Mouse (Mus musculus) frontal cortex, postnatal 14 days (tissue): ENCODE measurements at regions not wholly inside any gene's neighbourhood (a gene's known extent, or its start where the extent isn't known, plus 50 kb on each side); places are given as distances from the start of the nearest gene placed in this dataset.

Experiments used
- DNase-seq, 2 experiments: peaks; one replicate each; pipeline ENCODE4 v3.0.0; 2022; ENCODE audit warnings: low spot score in 2 of 2

DNA sequence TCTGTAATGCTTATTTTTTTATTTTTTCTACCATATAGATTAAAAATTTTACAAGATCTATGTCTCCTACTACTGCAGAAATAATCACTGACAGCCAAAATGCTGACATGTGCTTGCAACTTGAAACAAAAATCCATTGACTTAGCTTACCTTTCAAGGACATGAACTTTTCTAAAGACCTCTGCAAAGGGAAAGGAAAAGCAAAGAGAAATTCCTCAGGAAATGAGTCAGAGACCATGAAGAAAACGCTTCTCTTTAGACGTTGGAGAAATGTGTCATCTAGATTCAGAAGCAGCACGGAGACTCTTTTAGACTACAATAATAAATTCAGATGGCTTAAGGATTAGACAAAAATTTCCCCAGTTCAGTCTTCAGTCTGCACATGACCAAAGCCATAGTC is 2188.6 kb upstream of the Tenm3 start:
- DNase-seq, result no peak

DNA sequence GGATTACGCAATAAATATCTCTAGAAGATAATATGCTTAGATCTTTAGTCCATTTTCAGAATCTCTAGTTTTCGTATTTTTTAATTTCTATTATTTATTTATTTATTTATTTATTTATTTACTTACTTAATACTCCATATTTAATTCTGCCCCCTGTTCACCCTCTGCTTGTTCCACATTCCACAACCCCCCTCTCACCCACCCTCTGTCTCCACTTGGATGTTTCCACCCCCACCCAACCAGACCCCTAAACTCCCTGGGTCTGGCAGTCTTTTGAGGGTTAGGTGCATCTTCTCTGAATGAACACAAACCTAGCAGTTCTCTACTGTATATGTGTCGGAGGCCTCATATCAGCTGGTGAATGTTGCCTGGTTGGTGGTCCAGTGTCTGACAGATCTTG is 2166.8 kb upstream of the Tenm3 start:
- no peak for DNase-seq

DNA sequence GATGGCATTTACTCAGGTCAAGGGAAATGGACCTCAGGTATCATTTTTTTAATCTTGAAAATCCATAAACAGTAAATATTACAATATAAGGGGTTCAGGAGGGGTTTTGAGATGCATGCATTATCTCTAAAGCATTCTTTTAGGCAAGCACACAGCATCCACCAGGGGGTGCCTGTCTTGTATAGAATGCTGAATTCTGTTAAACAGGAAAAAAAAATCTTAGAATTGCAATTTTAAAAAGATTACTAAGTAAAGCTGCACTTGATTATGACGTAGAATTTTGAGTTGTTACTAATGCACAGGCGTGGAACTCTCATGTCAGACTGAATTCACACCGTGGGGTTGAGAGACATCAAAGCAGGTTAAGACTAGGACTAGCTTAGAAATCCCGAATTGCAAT is 2123.6 kb upstream of the Tenm3 start:
- peak in 1 of 2 experiments; percentile 7 for DNase-seq

DNA sequence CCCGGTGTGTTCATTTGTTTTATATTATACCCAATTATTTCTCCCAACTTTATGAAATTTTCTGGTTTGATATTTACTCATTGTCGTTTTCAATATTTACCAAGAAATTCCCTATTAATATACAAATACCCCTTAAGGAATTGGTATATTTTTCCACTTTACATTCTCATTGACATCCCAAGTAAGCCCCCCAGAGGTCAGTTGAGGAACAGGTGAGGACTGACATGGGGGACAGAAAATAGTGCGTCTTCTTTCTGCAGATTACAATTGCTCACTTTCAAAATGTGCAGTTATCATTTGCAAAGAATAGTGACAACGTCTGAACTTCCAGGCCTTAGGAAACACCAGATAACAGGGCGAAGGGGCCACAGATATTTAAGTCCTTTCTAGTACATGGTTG is 2073.8 kb upstream of the Tenm3 start:
- no peak for DNase-seq

DNA sequence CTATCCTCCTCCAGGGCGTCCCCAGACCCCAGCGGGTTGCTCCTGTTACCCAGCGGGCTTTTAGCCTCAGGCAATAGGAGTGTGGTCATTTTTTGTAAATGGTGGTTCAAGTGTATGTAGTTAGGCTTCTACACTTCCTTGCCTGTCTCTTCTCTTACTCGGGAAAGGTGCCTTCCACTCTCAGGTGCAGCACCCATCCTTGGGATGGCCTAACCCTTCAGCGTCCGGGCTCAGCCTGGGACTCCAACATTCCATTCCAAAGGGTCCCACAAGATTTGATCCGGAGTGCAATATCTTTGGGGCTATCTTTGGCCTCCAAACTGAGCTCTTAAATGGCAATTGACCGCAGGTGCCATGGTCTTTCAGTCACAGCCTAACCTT is 2073.0 kb upstream of the Tenm3 start:
- DNase-seq, result no peak

DNA sequence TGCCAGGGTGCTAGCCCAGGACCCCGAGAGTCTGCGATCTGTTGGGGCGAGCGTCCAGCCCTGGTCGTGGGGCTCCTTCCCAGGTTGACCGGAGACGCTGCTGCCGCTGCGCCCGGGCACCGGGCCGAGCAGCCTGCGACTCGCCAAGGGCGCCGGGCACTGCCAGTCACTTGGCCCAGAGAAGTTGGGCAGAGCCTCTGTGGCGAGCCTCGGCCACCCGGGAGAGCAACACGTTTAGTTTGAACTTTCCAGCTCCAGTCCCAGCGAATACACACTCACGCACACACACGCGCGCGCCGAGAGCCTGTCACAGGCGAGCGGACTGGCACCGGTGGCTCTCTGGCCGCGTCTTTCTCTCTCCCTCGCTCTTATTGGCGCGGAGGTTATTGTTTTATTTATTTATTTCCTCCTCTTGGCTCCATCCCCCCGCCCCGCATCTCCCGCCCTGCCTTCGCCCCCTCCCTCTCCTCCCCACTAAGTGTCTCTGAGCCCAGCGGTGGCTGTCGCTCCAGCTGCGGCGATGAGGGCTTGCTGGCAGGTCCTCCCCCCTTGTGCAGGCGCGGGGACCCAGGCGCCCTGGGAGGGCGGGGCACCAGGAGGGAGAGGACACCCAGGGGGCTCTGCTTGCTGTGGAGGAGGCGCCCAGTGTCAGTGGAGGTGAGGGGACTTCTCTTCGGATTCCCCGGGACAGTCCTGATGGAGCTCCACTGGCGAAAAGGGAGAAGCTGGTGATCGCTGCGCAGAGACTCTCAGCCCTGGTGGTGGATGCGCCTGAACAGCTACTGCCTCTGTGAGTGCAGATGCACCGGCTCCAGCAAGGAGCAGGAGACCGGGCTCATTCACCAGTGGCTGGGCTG is 2072.4 kb upstream of the Tenm3 start:
- peak; percentile 35 to 46 for DNase-seq

DNA sequence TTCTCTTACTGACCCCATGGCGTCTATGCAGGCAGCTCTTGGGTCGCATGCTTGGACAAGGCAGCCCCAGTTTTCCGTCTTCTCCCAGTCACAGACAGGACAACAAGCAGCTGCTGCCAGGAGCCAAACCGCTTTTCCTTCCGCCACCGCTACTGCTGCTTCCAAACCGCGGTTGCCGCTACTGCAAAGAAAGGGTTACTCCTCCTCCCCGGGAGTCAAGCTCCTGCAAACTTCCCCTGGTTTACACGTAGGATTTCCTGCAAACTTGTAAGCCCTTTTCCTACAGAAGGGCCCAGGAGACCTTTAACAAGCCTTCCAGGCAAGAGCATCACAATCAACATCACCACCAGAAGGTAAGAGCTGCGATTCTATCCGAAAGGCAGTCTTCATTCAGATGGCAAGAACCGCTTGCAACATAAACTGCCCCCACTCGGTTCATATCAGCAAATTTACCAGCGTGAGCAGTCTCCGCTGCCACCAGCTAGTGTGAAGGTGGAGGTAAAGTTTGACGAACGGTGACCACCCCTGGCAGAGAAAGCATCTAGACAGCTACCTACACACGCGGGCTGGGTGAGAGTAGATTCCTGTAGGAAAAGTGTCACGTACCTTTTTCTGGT is 2071.6 kb upstream of the Tenm3 start:
- peak; percentile 26 to 42 for DNase-seq

DNA sequence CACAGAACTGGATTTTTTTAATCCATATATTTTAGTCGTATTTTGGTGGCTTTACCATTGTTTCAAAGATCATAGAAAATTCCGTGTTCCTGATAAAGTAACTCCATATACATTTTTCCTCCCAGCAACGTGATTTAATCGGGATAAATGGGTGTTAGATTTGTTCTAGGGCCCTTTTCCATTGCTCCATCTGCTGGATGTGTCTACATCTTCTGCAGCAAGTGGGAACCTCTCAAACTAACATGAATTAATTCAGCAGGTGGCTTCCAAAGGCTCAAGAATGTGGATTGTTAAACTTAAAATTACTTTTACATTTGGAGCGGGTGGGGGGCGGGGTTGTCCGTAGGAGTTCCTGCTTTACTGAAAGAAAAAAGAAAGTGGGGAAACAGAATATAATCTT is 2070.9 kb upstream of the Tenm3 start:
- no peak for DNase-seq

DNA sequence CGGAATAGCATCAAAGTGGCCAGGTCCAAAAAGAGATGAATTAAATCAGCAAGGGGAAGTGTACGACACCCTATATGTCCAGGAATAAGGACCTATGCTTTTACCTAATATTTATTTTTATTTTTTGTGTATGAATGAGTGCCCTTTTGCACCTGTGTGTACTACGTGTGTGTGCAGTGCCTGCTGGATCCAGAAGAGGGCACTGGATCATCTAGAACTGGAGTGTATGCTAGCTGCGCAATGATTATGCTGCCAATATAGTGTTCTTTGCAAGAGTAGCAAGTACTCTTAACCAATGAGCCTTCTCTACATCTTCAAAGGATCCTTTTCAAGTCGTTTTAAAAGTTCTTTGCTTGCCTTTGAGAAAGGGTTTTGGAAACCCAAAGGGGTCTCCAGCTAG is 2034.4 kb upstream of the Tenm3 start:
- DNase-seq, result no peak
